Mouse (Mus musculus) embryonic facial prominence, embryonic 10.5 days (tissue): ENCODE measurements around the gene Atp5h. TPM values are rescaled to one million over a fixed set of nuclear protein-coding genes. Genes with fewer than 3 reads are reported as not detected.

Experiments used
- DNase-seq: peaks from one replicate; pipeline ENCODE4 v3.0.0-alpha.2; 2017; ENCODE audit warnings: low spot score
- H3K27ac ChIP-seq: fragments of 300-500 bp; sonication (generic); replicated peaks from 2 replicates; pipeline ENCODE4 v1.5.1; 2016; ENCODE audit warnings: mild to moderate bottlenecking
- H3K27me3 ChIP-seq: fragments of 300-500 bp; sonication (generic); replicated peaks from 2 replicates; pipeline ENCODE4 v1.6.1; 2016; ENCODE audit warnings: low read depth, mild to moderate bottlenecking; ENCODE audit not compliant: poor library complexity, severe bottlenecking
- H3K36me3 ChIP-seq: fragments of 300-500 bp; sonication (generic); replicated peaks from 2 replicates; pipeline ENCODE4 v1.6.1; 2016; ENCODE audit warnings: mild to moderate bottlenecking, moderate library complexity
- H3K4me1 ChIP-seq: fragments of 300-500 bp; sonication (generic); 2 replicates; pipeline ENCODE4 v1.6.1; 2016
- H3K4me3 ChIP-seq: fragments of 300-500 bp; sonication (generic); 2 replicates; pipeline ENCODE4 v1.5.1; 2016; ENCODE audit warnings: mild to moderate bottlenecking, moderate library complexity
- H3K9me3 ChIP-seq: fragments of 300-500 bp; sonication (generic); 2 replicates; pipeline ENCODE4 v1.6.1; 2016; ENCODE audit warnings: mild to moderate bottlenecking
- WGBS: fragments of 180-500 bp; shearing (Covaris S2); methylation state at CpG from one replicate; pipeline ENCODE4 v1.1.7; 2016; 5-methylcytosine and 5-hydroxymethylcytosine counted together
- polyA plus RNA-seq: library from polyadenylated mRNA; unstranded; fragments of >200 nt; fragmentation: Nextera tagmentation; extraction: Ambion mirVana; gene quantifications from 2 replicates; pipeline ENCODE4 v1.2.1, GENCODE M21; 2016

Atp5h gene
- polyA plus RNA-seq, 1 experiment from 2014 or later, result 890 TPM

GRCm38 (mm10) chr11:115433342-115433741, 13.6 kb upstream of the Atp5h start:
- Histone ChIP-seq H3K27me3 (0 out of 2 replicates have a peak, but pooled peaks cover 8% of the 10 kb centered on the region), H3K4me1 (peaks cover 29% of the 10 kb centered on the region), H3K4me3 (no peak overlapping the region), H3K36me3 (peaks cover 51% of the 10 kb centered on the region), H3K27ac (no peak overlapping the region), H3K9me3 (no peaks in the 10 kb centered on the region)
- 82% methylated on average over 6 of the region's 6 CpGs for WGBS
- DNase-seq, result no peak

DNA sequence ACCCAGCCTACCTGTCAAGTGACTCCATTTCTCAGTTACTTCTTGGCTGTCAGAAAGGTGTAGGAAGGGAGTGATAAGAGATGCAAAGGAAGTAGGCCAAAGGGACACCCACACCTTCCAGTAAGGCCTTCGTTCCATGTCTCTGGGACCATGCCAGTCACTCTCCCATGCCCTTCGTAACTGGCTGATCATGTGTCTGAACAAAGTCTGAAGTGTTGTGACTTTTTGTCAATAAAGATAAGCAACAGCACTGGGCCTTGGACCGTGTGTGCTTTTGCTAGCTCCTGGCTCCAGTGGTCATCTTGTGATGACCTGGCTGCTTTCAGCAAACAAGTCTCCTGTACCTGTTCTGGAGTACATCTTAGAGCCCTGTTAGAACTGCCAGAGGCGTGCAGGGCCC, 13.1 kb upstream of the Atp5h start:
- H3K4me3 ChIP-seq, result no peak overlapping the region
- H3K36me3 ChIP-seq, result peaks cover 51% of the 10 kb centered on the region
- H3K9me3 ChIP-seq, result no peaks in the 10 kb centered on the region
- WGBS, result 81% methylated on average over 4 of the region's 4 CpGs
- peaks cover 35% of the 10 kb centered on the region for H3K4me1 ChIP-seq
- 0 out of 2 replicates have a peak, but pooled peaks cover 8% of the 10 kb centered on the region for H3K27me3 ChIP-seq
- H3K27ac ChIP-seq, result no peak overlapping the region
- no peak for DNase-seq

GRCm38 (mm10) chr11:115430561-115430960, 10.8 kb upstream of the Atp5h start:
- peaks cover 29% of the 10 kb centered on the region for H3K4me1 ChIP-seq
- H3K36me3 ChIP-seq, result peaks cover 73% of the 10 kb centered on the region
- no peaks in the 10 kb centered on the region for H3K9me3 ChIP-seq
- H3K4me3 ChIP-seq, result no peak overlapping the region
- no peak overlapping the region for H3K27ac ChIP-seq
- no peak for DNase-seq
- 93% methylated on average over 6 of the region's 6 CpGs for WGBS
- H3K27me3 ChIP-seq, result no peaks in the 10 kb centered on the region

DNA sequence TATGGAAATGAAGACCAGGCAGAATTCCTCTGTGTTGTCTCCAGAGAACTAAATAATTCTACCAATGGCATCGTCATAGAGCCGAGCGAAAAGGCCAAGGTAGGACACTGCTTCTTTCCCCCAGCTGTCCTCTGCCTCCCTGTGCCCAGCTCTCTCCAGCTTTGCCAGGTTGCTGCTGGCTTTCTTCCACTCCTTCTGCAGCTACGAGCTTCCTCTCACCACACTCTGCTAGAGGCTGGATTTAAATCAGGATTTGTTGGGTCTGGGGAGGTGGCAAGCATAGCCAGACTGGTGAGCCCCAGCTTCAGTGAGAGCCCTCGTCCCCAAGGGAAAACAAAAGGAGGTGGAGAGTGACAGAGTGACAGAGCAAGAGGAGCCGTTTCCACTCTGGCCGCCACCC, 9.5 kb upstream of the Atp5h start:
- Histone ChIP-seq H3K27ac (no peak overlapping the region), H3K27me3 (no peaks in the 10 kb centered on the region), H3K36me3 (peaks cover 85% of the 10 kb centered on the region), H3K9me3 (no peaks in the 10 kb centered on the region), H3K4me3 (no peak overlapping the region), H3K4me1 (peaks cover 18% of the 10 kb centered on the region)
- WGBS, result 86% methylated on average over 7 of the region's 7 CpGs
- DNase-seq, result no peak

DNA sequence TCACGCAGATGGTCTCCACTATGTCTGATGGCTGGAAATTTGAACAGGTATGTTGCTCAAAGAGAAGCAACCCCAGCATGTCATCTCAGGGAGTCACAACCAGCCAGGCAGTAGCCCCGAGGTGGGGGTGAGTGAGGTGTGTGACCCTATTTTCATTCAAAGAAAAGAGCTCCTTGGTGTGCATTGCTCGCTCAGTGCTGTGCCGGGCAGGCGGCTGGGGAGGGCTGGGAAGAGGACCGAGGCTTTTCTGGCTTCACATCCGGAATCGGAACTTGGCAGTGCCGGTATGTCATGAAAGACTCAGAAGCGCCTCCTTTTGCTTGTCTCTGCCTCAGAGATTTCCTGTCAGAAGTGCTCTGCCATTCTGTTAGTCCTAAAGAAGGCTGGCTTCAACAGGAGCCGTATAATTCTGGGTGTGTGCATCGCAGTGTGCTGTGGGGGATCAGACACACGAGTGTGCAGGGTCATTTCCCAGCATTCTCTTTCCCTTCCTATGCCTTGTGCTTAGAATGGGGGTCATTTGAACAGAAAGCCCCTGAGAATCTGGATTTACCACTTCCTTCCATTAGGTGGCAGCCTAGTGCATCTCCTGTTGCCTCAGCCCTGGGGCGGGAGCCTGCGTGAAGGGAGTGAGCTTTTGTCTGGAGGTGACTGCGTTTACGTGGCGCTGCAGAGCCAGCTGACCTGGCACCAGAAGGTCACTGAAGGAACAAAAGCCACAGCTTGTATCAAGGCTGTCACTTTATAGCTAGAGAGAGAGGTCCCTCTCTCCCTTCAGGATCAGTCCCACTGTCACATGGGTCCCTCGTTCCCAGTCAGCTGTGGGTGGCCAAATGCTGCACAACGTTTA, 7.9 kb upstream of the Atp5h start:
- Histone ChIP-seq H3K4me1 (peaks cover 20% of the 10 kb centered on the region), H3K36me3 (peaks cover 83% of the 10 kb centered on the region), H3K27me3 (no peaks in the 10 kb centered on the region), H3K9me3 (no peaks in the 10 kb centered on the region), H3K4me3 (peak overlapping the region; percentile 27; the same call in 1 of the 2 replicates), H3K27ac (peak overlapping the region; percentile 81)
- 31% methylated on average over 20 of the region's 20 CpGs for WGBS
- peak; percentile 85 for DNase-seq

DNA sequence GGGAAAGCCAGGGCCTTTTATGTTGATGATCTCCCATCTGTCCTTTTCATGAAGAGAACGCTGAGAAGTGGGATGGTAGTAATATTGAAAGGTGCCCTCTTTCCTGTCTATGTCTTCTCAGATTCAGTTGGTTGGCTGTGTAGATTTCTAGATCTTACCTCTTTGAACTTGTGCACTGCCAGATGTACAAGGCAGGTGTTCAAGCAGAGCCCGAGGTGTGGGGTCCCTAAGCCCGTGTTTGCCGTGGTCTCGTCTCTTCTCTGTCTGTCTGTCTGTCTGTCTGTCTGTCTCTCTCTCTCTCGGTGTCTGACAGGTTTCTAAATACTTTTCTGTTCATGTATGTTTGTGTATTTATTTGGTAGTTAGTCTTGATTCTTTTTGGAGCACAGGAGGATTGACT, 5.9 kb upstream of the Atp5h start:
- peaks cover 35% of the 10 kb centered on the region for H3K4me1 ChIP-seq
- no peaks in the 10 kb centered on the region for H3K27me3 ChIP-seq
- H3K4me3 ChIP-seq, result no peak overlapping the region
- H3K27ac ChIP-seq, result no peak overlapping the region
- WGBS, result 92% methylated on average over 6 of the region's 6 CpGs
- no peak for DNase-seq
- H3K9me3 ChIP-seq, result no peaks in the 10 kb centered on the region
- H3K36me3 ChIP-seq, result peaks cover 71% of the 10 kb centered on the region

DNA sequence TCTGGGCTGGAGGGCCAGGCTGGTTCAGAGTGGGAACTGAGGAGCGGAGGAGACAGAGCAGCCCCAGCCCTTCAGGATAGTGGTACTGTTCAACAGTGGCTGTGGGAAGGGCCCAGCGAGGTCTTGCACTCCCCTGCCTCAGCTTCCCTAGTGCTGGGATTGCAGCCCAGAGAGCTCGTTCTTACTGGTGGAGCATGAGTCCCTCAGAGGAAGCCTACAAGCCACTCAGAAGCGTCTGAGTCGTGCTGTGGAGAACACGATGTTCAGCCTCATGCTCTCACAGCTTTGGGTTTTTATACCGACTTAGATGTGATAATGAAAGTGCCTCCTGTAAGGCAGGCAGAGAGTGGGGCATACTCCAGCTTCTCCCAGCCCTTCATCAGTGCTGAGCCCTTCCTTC, 4.9 kb upstream of the Atp5h start:
- Histone ChIP-seq H3K36me3 (peaks cover 61% of the 10 kb centered on the region), H3K27ac (no peak overlapping the region), H3K9me3 (no peaks in the 10 kb centered on the region), H3K4me1 (peaks cover 37% of the 10 kb centered on the region), H3K4me3 (no peak overlapping the region), H3K27me3 (no peaks in the 10 kb centered on the region)
- WGBS, result 85% methylated on average over 7 of the region's 7 CpGs
- DNase-seq, result no peak

- 86% methylated on average over 3 of the region's 3 CpGs for WGBS
- no peak overlapping the region for H3K4me3 ChIP-seq
- H3K9me3 ChIP-seq, result no peaks in the 10 kb centered on the region
- no peaks in the 10 kb centered on the region for H3K27me3 ChIP-seq
- H3K27ac ChIP-seq, result no peak overlapping the region
- no peak for DNase-seq
- H3K36me3 ChIP-seq, result peaks cover 49% of the 10 kb centered on the region
- H3K4me1 ChIP-seq, result peaks cover 41% of the 10 kb centered on the region
Measured at GRCm38 (mm10) chr11:115423091-115423490, 3.3 kb upstream of the Atp5h start.

DNA sequence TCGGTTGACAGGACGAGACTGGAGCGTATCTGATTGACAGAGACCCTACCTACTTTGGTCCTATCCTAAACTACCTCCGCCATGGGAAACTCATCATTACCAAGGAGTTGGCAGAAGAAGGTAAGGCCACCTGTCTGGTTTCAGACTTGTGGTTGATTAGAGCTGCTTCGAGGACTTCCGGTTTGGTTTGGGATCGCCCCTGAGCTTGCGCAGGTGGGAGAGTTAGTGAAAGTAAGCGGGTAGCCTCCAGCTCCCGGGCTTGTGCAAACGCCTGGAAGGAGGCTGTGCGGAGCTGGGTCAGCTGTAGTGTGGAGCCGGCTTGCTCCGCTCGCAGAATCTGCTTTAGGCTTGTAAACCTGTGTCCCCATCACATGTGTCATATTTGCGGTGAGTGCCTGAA, 2.2 kb upstream of the Atp5h start:
- Histone ChIP-seq H3K9me3 (no peaks in the 10 kb centered on the region), H3K27me3 (no peaks in the 10 kb centered on the region), H3K4me3 (peak overlapping the region; percentile 97; the same call in 1 of the 2 replicates), H3K4me1 (peaks cover 38% of the 10 kb centered on the region), H3K27ac (no peak overlapping the region), H3K36me3 (peaks cover 53% of the 10 kb centered on the region)
- no peak for DNase-seq
- WGBS, result 91% methylated on average over 16 of the region's 16 CpGs

- H3K27ac ChIP-seq, result peak overlapping the region; percentile 25; the same call in 1 of the 2 replicates
- H3K36me3 ChIP-seq, result peaks cover 53% of the 10 kb centered on the region
Measured at GRCm38 (mm10) chr11:115421328-115421727, 1.6 kb upstream of the Atp5h start.

DNA sequence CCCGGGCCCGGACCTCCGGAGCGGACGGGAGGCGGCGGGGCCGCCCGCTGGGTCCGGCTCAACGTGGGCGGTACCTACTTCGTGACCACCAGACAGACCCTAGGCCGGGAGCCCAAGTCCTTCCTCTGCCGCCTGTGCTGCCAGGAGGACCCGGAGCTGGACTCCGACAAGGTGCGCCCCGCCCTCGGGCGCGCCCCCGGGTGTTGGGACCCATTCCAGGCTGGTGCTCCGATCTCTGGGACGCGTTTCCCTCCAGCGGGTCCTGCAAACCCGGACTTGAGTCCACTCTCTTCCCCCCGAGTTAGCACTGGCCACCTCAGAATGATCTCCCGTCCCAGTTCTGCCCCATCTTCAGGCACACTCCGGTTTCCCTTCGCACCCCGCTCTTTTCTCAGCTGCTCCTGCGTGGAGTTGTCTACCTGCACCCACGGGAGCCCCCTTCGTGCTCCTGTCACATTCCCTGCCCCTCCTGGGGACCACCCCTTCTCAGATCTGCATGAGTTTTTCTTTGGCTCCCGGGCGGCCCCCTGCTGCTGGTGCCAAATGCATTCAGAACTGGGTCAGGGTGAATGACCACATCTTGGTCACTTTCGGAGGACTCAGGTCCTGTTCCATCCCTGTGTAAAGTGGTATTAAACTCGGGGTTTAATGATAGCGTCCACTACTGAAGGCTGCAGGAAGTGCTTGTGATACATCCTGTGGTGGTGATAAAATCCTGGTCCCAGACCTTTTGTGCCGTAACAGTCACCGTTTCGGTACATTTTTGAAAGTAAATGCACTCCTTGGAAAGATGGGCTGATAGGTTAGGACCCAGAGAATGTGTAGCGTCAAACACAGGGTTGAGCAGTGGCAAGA, 801 bp upstream of the Atp5h start:
- Histone ChIP-seq H3K4me3 (peak overlapping the region; percentile 97), H3K4me1 (peaks cover 38% of the 10 kb centered on the region), H3K27ac (peak overlapping the region; percentile 97), H3K27me3 (no peaks in the 10 kb centered on the region), H3K36me3 (peaks cover 53% of the 10 kb centered on the region), H3K9me3 (no peaks in the 10 kb centered on the region)
- 3% methylated on average over 45 of the region's 45 CpGs for WGBS
- DNase-seq, result peak; percentile 70

More at GRCm38 (mm10) chr11:115421328-115421727, 1.6 kb upstream of the Atp5h start:
- Histone ChIP-seq H3K27me3 (no peaks in the 10 kb centered on the region), H3K9me3 (no peaks in the 10 kb centered on the region), H3K4me3 (peak overlapping the region; percentile 97), H3K4me1 (peaks cover 38% of the 10 kb centered on the region)
- no peak for DNase-seq
- 66% methylated on average over 1 of the region's 1 CpGs for WGBS

GRCm38 (mm10) chr11:115409556-115409955, 10.2 kb downstream of the Atp5h start:
- H3K4me1 ChIP-seq, result peaks cover 67% of the 10 kb centered on the region
- H3K27ac ChIP-seq, result peak overlapping the region; percentile 75
- H3K27me3 ChIP-seq, result no peaks in the 10 kb centered on the region
- WGBS, result 46% methylated on average over 7 of the region's 7 CpGs
- peak overlapping the region; percentile 27; the same call in 1 of the 2 replicates for H3K4me3 ChIP-seq
- DNase-seq, result no peak
- H3K9me3 ChIP-seq, result no peaks in the 10 kb centered on the region
- peaks cover 63% of the 10 kb centered on the region for H3K36me3 ChIP-seq
